Comparison of ENCODE assay signal across 26 mouse cellular contexts in the genomic region with DNA sequence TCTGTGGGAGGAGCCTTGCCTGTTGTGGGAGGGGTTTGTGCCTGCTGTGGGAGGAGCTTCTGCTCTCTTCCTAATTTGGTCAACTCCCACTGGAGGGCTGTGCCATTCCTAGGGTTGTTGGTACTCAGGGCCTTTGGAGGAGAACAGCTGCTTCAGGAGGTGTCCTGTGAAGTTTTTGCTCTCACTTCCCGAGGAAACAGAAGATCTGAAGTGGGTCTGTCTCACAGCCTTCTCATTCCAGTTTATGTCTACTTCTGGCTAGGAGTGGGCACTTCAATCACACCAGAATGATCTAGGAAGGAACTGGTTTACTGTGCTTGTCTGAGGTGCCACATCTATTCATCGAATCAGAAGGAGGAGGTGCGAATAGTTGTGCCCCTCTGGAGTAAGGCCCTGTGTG.
"Had no signal": no experiment of that assay in that cellular context is flagged by ENCODE, and none has a peak within 500 bp of the region (broad histone marks: within the 10 kb centered on the region; RNA-seq: fewer than 3 reads in every experiment).

No protein-coding gene starts in this region.

- H3K27me3 ChIP-seq: hindbrain, embryonic 12.5 days; intestine, embryonic 15.5 days had no signal

- ATAC-seq: hindbrain, embryonic 16.5 days; inflammation-experienced regulatory T-cells, adult 6 months; intestine, embryonic 15.5 days; intestine, postnatal 0 days; liver, embryonic 12.5 days had no signal

- DNase-seq: gastrocnemius, adult 2 months; gastrocnemius, postnatal 10 days; gastrocnemius, postnatal 25 days; heart, adult 18-20 months; heart, postnatal 10 days; heart, postnatal 4 days; kidney, adult 18-20 months; kidney, adult 8-10 months; kidney, postnatal 10 days; kidney, postnatal 25 days; layer of hippocampus, adult 9-11 months; layer of hippocampus, postnatal 36 days; left cerebral cortex, postnatal 4 days had no signal

- H3K4me3 ChIP-seq: gastrocnemius, adult 2 months; heart, embryonic 10.5 days; heart, embryonic 12.5 days; hindbrain, embryonic 10.5 days; hindbrain, embryonic 12.5 days; intestine, embryonic 15.5 days; limb, embryonic 13.5 days; limb, embryonic 15.5 days; liver, embryonic 12.5 days had no signal

- H3K4me1 ChIP-seq: heart, embryonic 10.5 days; heart, embryonic 12.5 days; intestine, embryonic 15.5 days; limb, embryonic 13.5 days; limb, embryonic 15.5 days; liver, embryonic 12.5 days had no signal

- H3K9ac ChIP-seq: heart, embryonic 12.5 days; hindbrain, embryonic 12.5 days; hindbrain, embryonic 14.5 days; intestine, embryonic 15.5 days; limb, embryonic 13.5 days; limb, embryonic 15.5 days; liver, embryonic 12.5 days; liver, embryonic 14.5 days had no signal

- H3K27ac ChIP-seq: gastrocnemius, adult 2 months; heart, embryonic 10.5 days; hindbrain, embryonic 10.5 days; hindbrain, embryonic 12.5 days; hindbrain, embryonic 14.5 days; intestine, embryonic 15.5 days; limb, embryonic 13.5 days; limb, embryonic 15.5 days; liver, embryonic 12.5 days; liver, embryonic 14.5 days had no signal

- H3K4me2 ChIP-seq: heart, embryonic 12.5 days; hindbrain, embryonic 12.5 days; hindbrain, embryonic 14.5 days; intestine, embryonic 15.5 days; limb, embryonic 13.5 days; limb, embryonic 15.5 days; liver, embryonic 12.5 days had no signal

- H3K36me3 ChIP-seq: heart, embryonic 10.5 days; heart, embryonic 12.5 days; hindbrain, embryonic 10.5 days; hindbrain, embryonic 12.5 days; intestine, embryonic 15.5 days; limb, embryonic 13.5 days; limb, embryonic 15.5 days; liver, embryonic 12.5 days had no signal

- H3K9me3 ChIP-seq: heart, embryonic 10.5 days; heart, embryonic 12.5 days; hindbrain, embryonic 10.5 days; hindbrain, embryonic 12.5 days; intestine, embryonic 15.5 days; limb, embryonic 13.5 days; limb, embryonic 15.5 days; liver, embryonic 12.5 days had no signal
